Mouse (Mus musculus) heart, adult 2 months (tissue): Measurements from ENCODE around the gene Stat5a.

Experiments used
- CTCF ChIP-seq: fragments of 200-600 bp; IDR thresholded peaks from 2 replicates; pipeline ENCODE4 v1.8.1; 2022; ENCODE audit warnings: antibody characterized with exemption, mild to moderate bottlenecking, moderate library complexity
- EP300 ChIP-seq: fragments of 200-500 bp; IDR thresholded peaks from 2 replicates; pipeline ENCODE4 v1.6.1; 2011; ENCODE audit warnings: low read depth, low read length, control low read depth; ENCODE audit not compliant: insufficient read depth
- POLR2A ChIP-seq: fragments of 200-500 bp; IDR thresholded peaks from 2 replicates; pipeline ENCODE4 v1.6.1; 2011; ENCODE audit warnings: mild to moderate bottlenecking, low read depth, low read length, control low read depth; ENCODE audit not compliant: insufficient read depth

DNA sequence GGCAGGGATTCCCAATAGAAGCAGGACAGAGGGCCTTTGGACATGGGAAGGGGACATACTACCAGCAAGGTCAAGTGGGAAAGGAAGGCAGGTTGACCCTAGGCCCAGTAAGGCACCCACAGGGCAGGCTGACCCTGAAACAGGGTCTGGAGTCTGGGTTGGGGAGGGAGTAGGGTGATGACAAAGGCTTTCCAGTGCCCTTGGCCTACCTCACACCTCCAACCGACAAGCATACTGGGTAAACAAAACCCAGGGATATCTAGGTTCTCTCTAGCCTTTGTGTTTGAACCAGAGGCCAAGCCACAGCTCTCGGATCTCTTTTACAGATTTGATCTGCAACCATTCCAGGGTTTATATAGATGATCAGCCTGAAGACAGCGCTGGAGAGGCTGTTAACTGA, 28.6 kb downstream of the Stat5a start:
- TF ChIP-seq CTCF (no peak), EP300 (no peak), POLR2A (no peak)
